Mouse (Mus musculus) MEL (cell line): ENCODE data around the gene Lrrc26. TPM values are rescaled to one million over a fixed set of nuclear protein-coding genes. Genes with fewer than 3 reads are reported as not detected.

ENCODE experiments used
- DNase-seq: peaks from one replicate; pipeline ENCODE4 v3.0.0; 2011; ENCODE audit warnings: low read depth, low spot score
- H3K27ac ChIP-seq: 2 replicates; pipeline ENCODE4 v1.5.1; 2012; ENCODE audit warnings: low read depth, mild to moderate bottlenecking, control low read depth, low read length, moderate library complexity; ENCODE audit not compliant: control insufficient read depth
- H3K27me3 ChIP-seq, 2 experiments: fragments of 150-350 bp in 1 of 2; sonication (generic) in 1 of 2; 2 replicates each; pipeline ENCODE4 v1.6.1; 2012; ENCODE audit warnings: low read length in 2 of 2, mild to moderate bottlenecking in 2 of 2, improper control_type of control experiment in 1 of 2, moderate library complexity in 1 of 2; ENCODE audit not compliant: insufficient read depth in 2 of 2, control insufficient read depth in 1 of 2
- H3K36me3 ChIP-seq, 2 experiments: 2 replicates each; pipeline ENCODE4 v1.6.1; 2012 to 2014; ENCODE audit warnings: low read length in 2 of 2, improper control_type of control experiment in 1 of 2, inconsistent platforms in 1 of 2, mild to moderate bottlenecking in 1 of 2; ENCODE audit not compliant: insufficient read depth in 2 of 2, control insufficient read depth in 1 of 2
- H3K4me1 ChIP-seq, 2 experiments: fragments of 150-350 bp in 1 of 2; sonication (generic) in 1 of 2; 2 replicates each; pipeline ENCODE4 v1.6.1; 2012; ENCODE audit warnings: low read length in 2 of 2, improper control_type of control experiment in 1 of 2, mild to moderate bottlenecking in 1 of 2; ENCODE audit not compliant: insufficient read depth in 2 of 2, control insufficient read depth in 1 of 2
- H3K4me3 ChIP-seq, 2 experiments: fragments of 150-350 bp in 1 of 2; sonication (generic) in 1 of 2; 2 replicates each; pipeline ENCODE4 v1.5.1; 2012; ENCODE audit warnings: low read depth in 2 of 2, low read length in 2 of 2, mild to moderate bottlenecking in 2 of 2, moderate library complexity in 2 of 2, control low read depth in 1 of 2, improper control_type of control experiment in 1 of 2; ENCODE audit not compliant: control insufficient read depth in 1 of 2, insufficient read depth in 1 of 2
- H3K79me2 ChIP-seq: 2 replicates; pipeline ENCODE4 v1.6.1; 2012; ENCODE audit warnings: mild to moderate bottlenecking, low read length, moderate library complexity; ENCODE audit not compliant: control insufficient read depth, poor library complexity, insufficient read depth
- H3K9ac ChIP-seq: 2 replicates; pipeline ENCODE4 v1.6.1; 2012; ENCODE audit warnings: low read depth, mild to moderate bottlenecking, control low read depth, low read length, moderate library complexity; ENCODE audit not compliant: control insufficient read depth, poor library complexity, severe bottlenecking
- H3K9me3 ChIP-seq: fragments of 150-350 bp; sonication (generic); replicated peaks from 2 replicates; pipeline ENCODE4 v1.6.1; 2012; ENCODE audit warnings: mild to moderate bottlenecking, low read length, improper control_type of control experiment, moderate library complexity; ENCODE audit not compliant: insufficient read depth
- CHD1 ChIP-seq: IDR thresholded peaks from 2 replicates; pipeline ENCODE4 v1.6.1; 2012; ENCODE audit warnings: low read depth, mild to moderate bottlenecking, inconsistent platforms, low read length, improper control_type of control experiment
- CHD2 ChIP-seq: IDR thresholded peaks from 2 replicates; pipeline ENCODE4 v1.6.1; 2011; ENCODE audit warnings: low read length, improper control_type of control experiment
- CTCF ChIP-seq, 3 experiments: IDR thresholded peaks in 2 of 3; conservative IDR thresholded peaks in 1 of 3; 2 replicates each; pipeline ENCODE4 v1.5.1; 2011 to 2012; ENCODE audit warnings: low read length in 3 of 3, low read depth in 2 of 3, mild to moderate bottlenecking in 2 of 3, improper control_type of control experiment in 1 of 3, inconsistent platforms in 1 of 3, mixed read lengths in 1 of 3, moderate library complexity in 1 of 3; ENCODE audit not compliant: control insufficient read depth in 1 of 3, insufficient read depth in 1 of 3, poor library complexity in 1 of 3, severe bottlenecking in 1 of 3
- ELF1 ChIP-seq: IDR thresholded peaks from 2 replicates; pipeline ENCODE4 v1.6.1; 2014; ENCODE audit warnings: low read depth, mild to moderate bottlenecking, inconsistent platforms, low read length, improper control_type of control experiment, moderate library complexity
- GATA1 ChIP-seq: IDR thresholded peaks from 2 replicates; pipeline ENCODE4 v1.6.1; 2011; ENCODE audit warnings: low read depth, low read length, improper control_type of control experiment
- JUND ChIP-seq: IDR thresholded peaks from 2 replicates; pipeline ENCODE4 v1.6.1; 2011; ENCODE audit warnings: low read depth, mild to moderate bottlenecking, improper control_type of control experiment, low read length
- MAX ChIP-seq: IDR thresholded peaks from 2 replicates; pipeline ENCODE4 v1.6.1; 2011; ENCODE audit warnings: low read length, improper control_type of control experiment
- MAZ ChIP-seq: IDR thresholded peaks from 2 replicates; pipeline ENCODE4 v1.6.1; 2012; ENCODE audit warnings: low read depth, mild to moderate bottlenecking, inconsistent platforms, low read length, improper control_type of control experiment
- MEF2A ChIP-seq: IDR thresholded peaks from 2 replicates; pipeline ENCODE4 v1.6.1; 2014; ENCODE audit warnings: low read depth, mild to moderate bottlenecking, inconsistent platforms, low read length, improper control_type of control experiment; ENCODE audit not compliant: poor library complexity, insufficient replicate concordance, severe bottlenecking; ENCODE audit errors: extremely low read depth
- MXI1 ChIP-seq: IDR thresholded peaks from 2 replicates; pipeline ENCODE4 v1.6.1; 2011; ENCODE audit warnings: mild to moderate bottlenecking, low read depth, low read length, improper control_type of control experiment
- NELFE ChIP-seq: IDR thresholded peaks from 2 replicates; pipeline ENCODE4 v1.6.1; 2011; ENCODE audit warnings: low read depth, low read length, improper control_type of control experiment
- NRF1 ChIP-seq: IDR thresholded peaks from 2 replicates; pipeline ENCODE4 v1.6.1; 2014; ENCODE audit warnings: low read depth, mild to moderate bottlenecking, inconsistent platforms, low read length, improper control_type of control experiment, moderate library complexity; ENCODE audit not compliant: poor library complexity, insufficient read depth, severe bottlenecking
- POLR2A ChIP-seq, 2 experiments: IDR thresholded peaks; 2 replicates each; pipeline ENCODE4 v1.6.1; 2011 to 2012; ENCODE audit warnings: low read length in 2 of 2, mild to moderate bottlenecking in 2 of 2, control low read depth in 1 of 2, improper control_type of control experiment in 1 of 2, low read depth in 1 of 2, moderate library complexity in 1 of 2; ENCODE audit not compliant: control insufficient read depth in 1 of 2, insufficient read depth in 1 of 2, poor library complexity in 1 of 2
- POLR2AphosphoS2 ChIP-seq: IDR thresholded peaks from 2 replicates; pipeline ENCODE4 v1.6.1; 2011; ENCODE audit warnings: low read length, improper control_type of control experiment
- POLR2AphosphoS5 ChIP-seq: IDR thresholded peaks from 2 replicates; pipeline ENCODE4 v1.6.1; 2012; ENCODE audit warnings: low read depth, borderline replicate concordance, mild to moderate bottlenecking, inconsistent platforms, low read length, moderate library complexity, mixed read lengths
- SIN3A ChIP-seq: IDR thresholded peaks from 2 replicates; pipeline ENCODE4 v1.6.1; 2012; ENCODE audit warnings: low read length, improper control_type of control experiment, inconsistent platforms
- SMC3 ChIP-seq: IDR thresholded peaks from 2 replicates; pipeline ENCODE4 v1.6.1; 2011; ENCODE audit warnings: low read depth, low read length, improper control_type of control experiment
- TBP ChIP-seq: IDR thresholded peaks from 2 replicates; pipeline ENCODE4 v1.8.0; 2011; ENCODE audit warnings: low read depth, low read length, improper control_type of control experiment
- TCF12 ChIP-seq: IDR thresholded peaks from 2 replicates; pipeline ENCODE4 v1.6.1; 2014; ENCODE audit warnings: low read depth, mild to moderate bottlenecking, inconsistent platforms, low read length, improper control_type of control experiment, moderate library complexity
- USF1 ChIP-seq: IDR thresholded peaks from 2 replicates; pipeline ENCODE4 v1.6.1; 2014; ENCODE audit warnings: low read depth, mild to moderate bottlenecking, inconsistent platforms, low read length, improper control_type of control experiment, moderate library complexity
- USF2 ChIP-seq, 2 experiments: IDR thresholded peaks; 2 replicates each; pipeline ENCODE4 v1.6.1; 2011 to 2012; ENCODE audit warnings: improper control_type of control experiment in 2 of 2, low read length in 2 of 2, borderline replicate concordance in 1 of 2, inconsistent platforms in 1 of 2, low read depth in 1 of 2, mild to moderate bottlenecking in 1 of 2; ENCODE audit not compliant: insufficient read depth in 1 of 2
- ZC3H11A ChIP-seq: IDR thresholded peaks from 2 replicates; pipeline ENCODE4 v1.6.1; 2012; ENCODE audit warnings: low read depth, mild to moderate bottlenecking, inconsistent platforms, low read length, improper control_type of control experiment
- ZMIZ1 ChIP-seq: IDR thresholded peaks from 2 replicates; pipeline ENCODE4 v1.6.1; 2012; ENCODE audit warnings: low read depth, mild to moderate bottlenecking, inconsistent platforms, low read length, improper control_type of control experiment, moderate library complexity
- ZNF384 ChIP-seq: IDR thresholded peaks from 2 replicates; pipeline ENCODE4 v1.6.1; 2012; ENCODE audit warnings: low read depth, mild to moderate bottlenecking, inconsistent platforms, low read length, improper control_type of control experiment
- polyA plus RNA-seq, 2 experiments: library from polyadenylated mRNA; stranded (reverse) in 1 of 2; unstranded in 1 of 2; fragments of >175 nt in 1 of 2; fragments of >200 nt in 1 of 2; gene quantifications; 2 replicates each; pipeline versions ENCODE4 v1.2.1 to v1.2.4; 2012; ENCODE audit warnings: low replicate concordance in 2 of 2, low read depth in 1 of 2; ENCODE audit not compliant: insufficient read length in 2 of 2, insufficient read depth in 1 of 2, missing spikeins in 1 of 2
- total RNA-seq: library from RNA; depleted of rRNA; stranded (reverse); fragments of 300-350 nt; gene quantifications from 2 replicates; pipeline ENCODE4 v1.2.3, GENCODE M21; 2012

Lrrc26 gene
- total and polyA plus RNA-seq, 3 experiments = not detected

DNA sequence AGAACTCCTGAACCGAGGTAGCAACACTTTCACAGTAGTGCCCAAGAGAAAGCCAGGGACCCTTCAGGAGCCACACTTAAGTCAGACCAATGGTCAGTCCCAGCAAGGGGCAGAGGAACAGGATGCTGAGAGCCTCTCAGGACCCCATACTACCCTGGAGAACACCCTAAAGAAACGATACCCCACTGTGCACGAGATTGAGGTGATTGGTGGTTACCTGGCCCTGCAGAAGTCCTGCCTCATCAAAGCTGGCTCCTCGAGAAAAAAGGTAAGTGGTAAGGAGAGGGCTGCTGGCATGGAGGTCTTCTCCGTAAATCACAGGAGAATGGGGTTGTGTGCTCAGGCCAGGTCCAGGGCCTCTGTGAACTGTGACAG lies 25.4 kb upstream of the Lrrc26 start:
- Histone ChIP-seq H3K9ac (peak overlapping the region; percentile 93), H3K27ac (no peak overlapping the region), H3K79me2 (peaks cover 55% of the 10 kb centered on the region), H3K4me1 (peaks cover 10 to 52% of the 10 kb centered on the region in 2 experiments), H3K9me3 (no peaks in the 10 kb centered on the region), H3K27me3 (no peaks in the 10 kb centered on the region), H3K4me3 (peak overlapping the region; percentile 90 to 95), H3K36me3 (peaks cover 0 to 36% of the 10 kb centered on the region in 2 experiments; a peak in 2 of 4 replicates)
- no peak for DNase-seq
- TF ChIP-seq SIN3A = no peak

DNA sequence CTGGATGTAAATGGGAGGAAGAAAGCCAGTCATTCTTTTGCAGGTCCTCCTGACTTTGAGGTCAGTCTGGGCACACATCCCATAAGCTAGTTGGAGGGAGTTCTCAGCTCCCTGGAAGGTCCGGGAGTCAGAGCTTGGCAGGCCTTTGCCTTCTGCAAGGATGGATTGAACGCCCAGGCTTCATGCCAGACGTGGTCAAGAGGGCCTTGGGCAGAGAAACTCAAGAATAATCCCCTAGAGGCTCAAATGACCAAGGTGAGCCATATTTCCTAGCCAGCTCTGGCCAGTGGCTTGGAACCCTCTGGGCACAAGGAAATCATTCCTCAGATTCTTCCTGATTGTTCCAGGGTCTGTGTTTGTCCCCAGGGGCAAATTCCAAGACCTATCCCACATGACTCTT lies 24.9 kb upstream of the Lrrc26 start:
- H3K9ac ChIP-seq = peak overlapping the region; percentile 93
- peaks cover 10 to 52% of the 10 kb centered on the region in 2 experiments for H3K4me1 ChIP-seq
- H3K9me3 ChIP-seq = no peaks in the 10 kb centered on the region

GRCm38 (mm10) chr2:25265897-25266656 lies 23.6 kb upstream of the Lrrc26 start:
- DNase-seq = peak; percentile 90
- H3K4me3 ChIP-seq = peak overlapping the region; percentile 90 to 95
- no peak for TF ChIP-seq ZMIZ1
- peak; percentile 70 for TF ChIP-seq TCF12
- no peak for TF ChIP-seq ZNF384
- TF ChIP-seq SMC3 = no peak
- TF ChIP-seq POLR2AphosphoS5 = no peak
- no peak for TF ChIP-seq POLR2AphosphoS2
- peak; percentile 83 for TF ChIP-seq ELF1
- peak in 1 of 2 experiments; percentile 73; a peak in 2 of 4 replicates for TF ChIP-seq POLR2A (IDR thresholded peaks at IDR 0.05; ENCODE audit: control insufficient read depth in 1 of 2, insufficient read depth in 1 of 2, low read depth in 1 of 2, low read length in 2 of 2, poor library complexity in 1 of 2)
- no peak for TF ChIP-seq USF1
- TF ChIP-seq MAX = peak; percentile 76
- TF ChIP-seq USF2 (IDR thresholded peaks at IDR 0.05; ENCODE audit: borderline replicate concordance in 1 of 2, insufficient read depth in 1 of 2, low read depth in 1 of 2, low read length in 2 of 2) = no peak
- TF ChIP-seq MXI1 = peak; percentile 71
- TF ChIP-seq MEF2A = no peak
- no peak for TF ChIP-seq GATA1
- no peak for TF ChIP-seq CHD1
- peak; percentile 58 for TF ChIP-seq NELFE
- no peak for TF ChIP-seq ZC3H11A
- TF ChIP-seq CHD2 = no peak; the same call in 1 of the 2 replicates
- no peak for TF ChIP-seq JUND
- TF ChIP-seq CTCF (IDR thresholded peaks at IDR 0.05 in 2 of 3, conservative IDR thresholded peaks at IDR 0.05 in 1 of 3; ENCODE audit: control insufficient read depth in 1 of 3, insufficient read depth in 1 of 3, low read depth in 2 of 3, low read length in 3 of 3, poor library complexity in 1 of 3, severe bottlenecking in 1 of 3) = no peak
- TF ChIP-seq TBP = 0 out of 2 replicates have a peak, but pooled peaks have one; percentile 33
- TF ChIP-seq NRF1 = no peak
- peak; percentile 73; the same call in 1 of the 2 replicates for TF ChIP-seq MAZ
- peak; percentile 86 for TF ChIP-seq SIN3A

More for the DNA sequence above, 24.9 kb upstream of the Lrrc26 start:
- Histone ChIP-seq H3K27me3 (no peaks in the 10 kb centered on the region), H3K4me3 (peak overlapping the region; percentile 90 to 95), H3K79me2 (peaks cover 55% of the 10 kb centered on the region)
- TF ChIP-seq USF2 (IDR thresholded peaks at IDR 0.05; ENCODE audit: borderline replicate concordance in 1 of 2, insufficient read depth in 1 of 2, low read depth in 1 of 2, low read length in 2 of 2) = no peak
- TF ChIP-seq, all 39 proteins: peak for 0
- 0 out of 2 replicates have a peak overlapping the region, but pooled peaks have one; percentile 13 for H3K27ac ChIP-seq
- no peak for DNase-seq
- H3K36me3 ChIP-seq = peaks cover 0 to 36% of the 10 kb centered on the region in 2 experiments; a peak in 2 of 4 replicates

More at GRCm38 (mm10) chr2:25265897-25266656, 23.6 kb upstream of the Lrrc26 start:
- Histone ChIP-seq H3K27ac (peak overlapping the region; percentile 70), H3K9me3 (no peaks in the 10 kb centered on the region), H3K27me3 (no peaks in the 10 kb centered on the region), H3K4me1 (peaks cover 10 to 53% of the 10 kb centered on the region in 2 experiments), H3K36me3 (peaks cover 0 to 43% of the 10 kb centered on the region in 2 experiments; a peak in 3 of 4 replicates), H3K9ac (peak overlapping the region; percentile 93), H3K79me2 (peaks cover 59% of the 10 kb centered on the region)
